Comparison of ENCODE assay signal across 7 mouse cellular contexts in the genomic region with DNA sequence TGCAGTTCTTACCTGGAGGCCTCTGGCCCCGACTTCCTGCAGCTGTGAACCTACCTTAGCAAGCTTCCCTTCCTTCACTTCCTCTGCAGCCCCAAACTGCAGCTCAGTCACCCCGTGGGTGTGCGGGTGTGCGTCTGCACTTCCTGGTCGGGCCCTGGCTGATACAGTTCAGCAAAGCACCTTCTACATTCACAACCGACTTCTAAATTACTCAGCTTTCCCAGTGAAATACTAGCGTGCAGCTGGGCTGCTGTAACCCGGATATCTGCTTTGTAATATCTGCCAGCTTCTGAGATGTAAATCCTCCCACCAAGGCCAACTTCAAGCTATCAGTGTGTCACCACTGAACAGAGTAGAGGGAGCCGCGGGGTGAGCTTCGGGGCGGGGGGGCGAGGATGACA. TPM values are rescaled to one million over a fixed set of nuclear protein-coding genes. Genes with fewer than 3 reads are reported as not detected.
A peak's percentile ranks its signal among the peaks of the same experiment; 100 is the strongest.
DNase-seq lines count a peak whose midpoint lies in the region; ATAC-seq and TF ChIP-seq lines count a peak whose summit lies in the region.

No protein-coding gene starts in this region.

- no peak overlapping the region; the same call in 1 of the 2 replicates for H3K9ac ChIP-seq in ES-E14 (ENCODE audit: insufficient read depth, low read depth, low read length, poor library complexity, severe bottlenecking)
- H3K9ac ChIP-seq in forebrain, embryonic 16.5 days (replicated peaks; ENCODE audit: low read depth, low read length), result no peak overlapping the region
- H3K9ac ChIP-seq in liver, embryonic 15.5 days, result no peak overlapping the region
- no peak overlapping the region for H3K9ac ChIP-seq in stomach, embryonic 14.5 days (replicated peaks; ENCODE audit: low read depth, low read length)

- intact Hi-C loops in gastrocnemius, postnatal 14 days (cut with DNase I; ENCODE audit: low total_unique reads), result loop anchor here (10.0 kb wide), 2 partner anchors 145 to 445 kb away; no protein-coding TSS in a partner anchor

- ATAC-seq in CD4-positive, CD25-positive, alpha-beta regulatory T cell, adult 4 months, result peak; percentile 94
- ATAC-seq in forebrain, embryonic 16.5 days, result no peak
- no peak for ATAC-seq in liver, embryonic 15.5 days (ENCODE audit: insufficient read depth)
- no peak for ATAC-seq in stomach, embryonic 14.5 days (ENCODE audit: insufficient number of reproducible peaks, insufficient read depth, low FRiP score, low read depth)

- H3K4me3 ChIP-seq in ES-E14 (ENCODE audit: insufficient read depth in 1 of 2, low read depth in 1 of 2, low read length in 2 of 2, poor library complexity in 1 of 2, severe bottlenecking in 1 of 2), result no peak overlapping the region
- H3K4me3 ChIP-seq in forebrain, embryonic 16.5 days (replicated peaks; ENCODE audit: low read length), result no peak overlapping the region
- no peak overlapping the region for H3K4me3 ChIP-seq in liver, embryonic 15.5 days (replicated peaks)
- no peak overlapping the region for H3K4me3 ChIP-seq in stomach, embryonic 14.5 days (ENCODE audit: low read depth, low read length)

- H3K27ac ChIP-seq in ES-E14 (ENCODE audit: insufficient read depth, low read depth, low read length, poor library complexity, severe bottlenecking), result peak overlapping the region; percentile 74
- H3K27ac ChIP-seq in forebrain, embryonic 16.5 days (ENCODE audit: low read length), result peak overlapping the region; percentile 76
- peak overlapping the region; percentile 7 for H3K27ac ChIP-seq in liver, embryonic 15.5 days (replicated peaks)
- H3K27ac ChIP-seq in stomach, embryonic 14.5 days (ENCODE audit: low read length), result peak overlapping the region; percentile 63

- no peaks in the 10 kb centered on the region for H3K9me3 ChIP-seq in ES-E14 (ENCODE audit: control insufficient read depth, insufficient read depth, low read depth, low read length)
- H3K9me3 ChIP-seq in forebrain, embryonic 16.5 days (ENCODE audit: control insufficient read depth, low read length), result no peaks in the 10 kb centered on the region
- no peaks in the 10 kb centered on the region for H3K9me3 ChIP-seq in liver, embryonic 15.5 days (replicated peaks)
- no peaks in the 10 kb centered on the region for H3K9me3 ChIP-seq in stomach, embryonic 14.5 days (ENCODE audit: control insufficient read depth, low read depth, low read length)

- DNase-seq in ES-E14 (ENCODE audit: low read depth, low spot score), result no peak
- no peak for DNase-seq in layer of hippocampus, postnatal 25 days (ENCODE audit: extremely low spot score in 1 of 2, low spot score in 1 of 2)
- DNase-seq in gastrocnemius, postnatal 14 days, result no peak

- 81% methylated on average over 13 of the region's 13 CpGs for WGBS in forebrain, embryonic 16.5 days
- WGBS in liver, embryonic 15.5 days (ENCODE audit: insufficient replicate concordance), result 40% methylated on average over 13 of the region's 13 CpGs
- 77% methylated on average over 13 of the region's 13 CpGs for WGBS in stomach, embryonic 14.5 days

- H3K36me3 ChIP-seq in ES-E14 (ENCODE audit: control insufficient read depth, insufficient read depth, low read length, poor library complexity, severe bottlenecking), result peaks cover 35% of the 10 kb centered on the region
- peaks cover 22% of the 10 kb centered on the region; the same call in 1 of the 2 replicates for H3K36me3 ChIP-seq in forebrain, embryonic 16.5 days (ENCODE audit: control insufficient read depth, insufficient read depth)
- H3K36me3 ChIP-seq in liver, embryonic 15.5 days (replicated peaks), result peaks cover 41% of the 10 kb centered on the region
- peaks cover 36% of the 10 kb centered on the region for H3K36me3 ChIP-seq in stomach, embryonic 14.5 days (ENCODE audit: control insufficient read depth, insufficient read depth, low read length)

- peaks cover 2 to 7% of the 10 kb centered on the region in 2 experiments; a peak in 2 of 4 replicates for H3K4me1 ChIP-seq in ES-E14 (ENCODE audit: control insufficient read depth in 2 of 2, insufficient read depth in 2 of 2, low read length in 2 of 2, poor library complexity in 1 of 2)
- H3K4me1 ChIP-seq in forebrain, embryonic 16.5 days (replicated peaks; ENCODE audit: control insufficient read depth, insufficient read depth, low read length), result peaks cover 10% of the 10 kb centered on the region
- H3K4me1 ChIP-seq in liver, embryonic 15.5 days (replicated peaks), result peaks cover 9% of the 10 kb centered on the region
- H3K4me1 ChIP-seq in stomach, embryonic 14.5 days (ENCODE audit: control insufficient read depth, insufficient read depth, low read length), result 0 out of 2 replicates have a peak, but pooled peaks cover 10% of the 10 kb centered on the region

- no peak overlapping the region for H3K4me2 ChIP-seq in forebrain, embryonic 16.5 days (ENCODE audit: low read length)
- H3K4me2 ChIP-seq in liver, embryonic 15.5 days, result no peak overlapping the region
- no peak overlapping the region for H3K4me2 ChIP-seq in stomach, embryonic 14.5 days (replicated peaks; ENCODE audit: low read depth, low read length)

- in situ Hi-C loops in ES-E14 (cut with MboI; ENCODE audit: low sequenced_read_pairs in 2 of 2, unreplicated experiment in 2 of 2), result loop anchor here in 1 of 2 experiments (10.0 kb wide), 2 partner anchors 175 to 265 kb away; no protein-coding TSS in a partner anchor

- H3K27me3 ChIP-seq in forebrain, embryonic 16.5 days (replicated peaks; ENCODE audit: control insufficient read depth, insufficient read depth, low read length), result no peaks in the 10 kb centered on the region
- no peaks in the 10 kb centered on the region for H3K27me3 ChIP-seq in liver, embryonic 15.5 days
- H3K27me3 ChIP-seq in stomach, embryonic 14.5 days (ENCODE audit: control insufficient read depth, insufficient read depth, low read length), result no peaks in the 10 kb centered on the region

TF ChIP-seq in ES-E14, 5 proteins besides CTCF, POLR2A, EP300 and RAD21:
- TF ChIP-seq HCFC1 (IDR thresholded peaks at IDR 0.05; ENCODE audit: borderline replicate concordance, insufficient read depth, low read length) (no peak), ZC3H11A (IDR thresholded peaks at IDR 0.05; ENCODE audit: borderline replicate concordance, low read depth, low read length) (no peak), ZNF384 (IDR thresholded peaks at IDR 0.05; ENCODE audit: low read depth, low read length) (no peak), CHD2 (IDR thresholded peaks at IDR 0.05; ENCODE audit: low read depth, low read length) (no peak), MAFK (IDR thresholded peaks at IDR 0.05; ENCODE audit: insufficient read depth, low read depth, low read length) (no peak)
TF ChIP-seq in ES-E14: peak in this region for 0.

RNA-seq across cellular contexts. Expression of a gene that starts 11.2 kb away (rescaled TPM):
- 10 to 100 TPM; 20.6 to 33.8 TPM for polyA plus RNA-seq in CD4-positive, CD25-positive, alpha-beta regulatory T cell, adult 4 months (2017; shearing (Covaris generic))
- total RNA-seq in ES-E14 (2012; rRNA removed), result 38.2 and 41.5 TPM in 2 replicates
- polyA plus RNA-seq in forebrain, embryonic 16.5 days (2015; fragmentation: Nextera tagmentation; extraction: Ambion mirVana), result 44.4 and 46.3 TPM in 2 replicates
- 13.2 and 13.7 TPM in 2 replicates for polyA plus RNA-seq in liver, embryonic 15.5 days (2015; fragmentation: Nextera tagmentation; extraction: Ambion mirVana)
- 28.8 and 31.2 TPM in 2 replicates for polyA plus RNA-seq in stomach, embryonic 14.5 days (2014; fragmentation: Nextera tagmentation; extraction: Ambion mirVana)
- 10 to 100 TPM; 27.9 to 28.0 TPM for total RNA-seq in layer of hippocampus, postnatal 25 days (2021)
- 1 to 10 TPM; 3.7 to 4.1 TPM for total RNA-seq in gastrocnemius, postnatal 14 days (2021)

RNA-seq across cellular contexts. Expression of a gene that starts 15.0 kb away (rescaled TPM):
- 10 to 100 TPM; 79.7 to 81.7 TPM for polyA plus RNA-seq in CD4-positive, CD25-positive, alpha-beta regulatory T cell, adult 4 months (2017; shearing (Covaris generic))
- 17.4 and 23.2 TPM in 2 replicates for total RNA-seq in ES-E14 (2012; rRNA removed)
- 5.0 and 5.7 TPM in 2 replicates for polyA plus RNA-seq in forebrain, embryonic 16.5 days (2015; fragmentation: Nextera tagmentation; extraction: Ambion mirVana)
- 0.93 and 1.3 TPM in 2 replicates for polyA plus RNA-seq in liver, embryonic 15.5 days (2015; fragmentation: Nextera tagmentation; extraction: Ambion mirVana)
- 4.9 and 5.4 TPM in 2 replicates for polyA plus RNA-seq in stomach, embryonic 14.5 days (2014; fragmentation: Nextera tagmentation; extraction: Ambion mirVana)
- 10 to 100 TPM in 1 of 2 experiments, 1 to 10 TPM in 1; 9.3 to 12.3 TPM for total RNA-seq in layer of hippocampus, postnatal 25 days (2021)
- total RNA-seq in gastrocnemius, postnatal 14 days (2021), result 1 to 10 TPM; 1.7 to 4.5 TPM

RNA-seq across cellular contexts. Expression of a gene that starts 29.1 kb away (rescaled TPM):
- polyA plus RNA-seq in CD4-positive, CD25-positive, alpha-beta regulatory T cell, adult 4 months (2017; shearing (Covaris generic)), result 1 to 10 TPM; 3.8 to 4.2 TPM
- total RNA-seq in ES-E14 (2012; rRNA removed), result 2.3 and 2.4 TPM in 2 replicates
- polyA plus RNA-seq in forebrain, embryonic 16.5 days (2015; fragmentation: Nextera tagmentation; extraction: Ambion mirVana), result 5.7 and 5.9 TPM in 2 replicates
- polyA plus RNA-seq in liver, embryonic 15.5 days (2015; fragmentation: Nextera tagmentation; extraction: Ambion mirVana), result 0.26 and 0.45 TPM in 2 replicates
- 2.4 and 2.5 TPM in 2 replicates for polyA plus RNA-seq in stomach, embryonic 14.5 days (2014; fragmentation: Nextera tagmentation; extraction: Ambion mirVana)
- 10 to 100 TPM; 14.1 to 15.1 TPM for total RNA-seq in layer of hippocampus, postnatal 25 days (2021)
- total RNA-seq in gastrocnemius, postnatal 14 days (2021), result 1 to 10 TPM; 1.5 to 2.8 TPM

RNA-seq across cellular contexts. Expression of a gene that starts 57.7 kb away (rescaled TPM):
- polyA plus RNA-seq in CD4-positive, CD25-positive, alpha-beta regulatory T cell, adult 4 months (2017; shearing (Covaris generic)), result 100 to 1,000 TPM; 260 to 342 TPM
- total RNA-seq in ES-E14 (2012; rRNA removed), result 171 and 218 TPM in 2 replicates
- polyA plus RNA-seq in forebrain, embryonic 16.5 days (2015; fragmentation: Nextera tagmentation; extraction: Ambion mirVana), result 146 and 153 TPM in 2 replicates
- polyA plus RNA-seq in liver, embryonic 15.5 days (2015; fragmentation: Nextera tagmentation; extraction: Ambion mirVana), result 96.7 and 103 TPM in 2 replicates
- polyA plus RNA-seq in stomach, embryonic 14.5 days (2014; fragmentation: Nextera tagmentation; extraction: Ambion mirVana), result 209 and 219 TPM in 2 replicates
- 10 to 100 TPM; 54.5 to 58.6 TPM for total RNA-seq in layer of hippocampus, postnatal 25 days (2021)
- 10 to 100 TPM; 30.9 to 37.2 TPM for total RNA-seq in gastrocnemius, postnatal 14 days (2021)

Comparison
In these comparisons a context has a peak if more than half of its experiments do, and no peak if none do; other contexts are left out.
1. H3K27ac ChIP-seq: peak in every context shown above with its lines; median percentile 76 in forebrain, embryonic 16.5 days; 74 in ES-E14; 63 in stomach, embryonic 14.5 days; 7 in liver, embryonic 15.5 days.
2. RNA of a gene that starts 15.0 kb away (polyA plus RNA-seq): 79.7 to 81.7 TPM in CD4-positive, CD25-positive, alpha-beta regulatory T cell, adult 4 months; 5.0 to 5.7 TPM in forebrain, embryonic 16.5 days, 4.9 to 5.4 TPM in stomach, embryonic 14.5 days and 0.93 to 1.3 TPM in liver, embryonic 15.5 days; every median in the first group is over 10 times any median in the second.